Mouse (Mus musculus) cerebellum, adult 9-10 months (tissue): ENCODE measurements around the gene Daxx.
"Not testable (repeated sequence)": the region's sequence is repeated elsewhere in the genome, so short reads cannot be mapped to it uniquely, and the experiment has no call there.

Source experiments
- DNase-seq: peaks from one replicate; pipeline ENCODE4 v3.0.0; 2022

The Daxx gene

DNA sequence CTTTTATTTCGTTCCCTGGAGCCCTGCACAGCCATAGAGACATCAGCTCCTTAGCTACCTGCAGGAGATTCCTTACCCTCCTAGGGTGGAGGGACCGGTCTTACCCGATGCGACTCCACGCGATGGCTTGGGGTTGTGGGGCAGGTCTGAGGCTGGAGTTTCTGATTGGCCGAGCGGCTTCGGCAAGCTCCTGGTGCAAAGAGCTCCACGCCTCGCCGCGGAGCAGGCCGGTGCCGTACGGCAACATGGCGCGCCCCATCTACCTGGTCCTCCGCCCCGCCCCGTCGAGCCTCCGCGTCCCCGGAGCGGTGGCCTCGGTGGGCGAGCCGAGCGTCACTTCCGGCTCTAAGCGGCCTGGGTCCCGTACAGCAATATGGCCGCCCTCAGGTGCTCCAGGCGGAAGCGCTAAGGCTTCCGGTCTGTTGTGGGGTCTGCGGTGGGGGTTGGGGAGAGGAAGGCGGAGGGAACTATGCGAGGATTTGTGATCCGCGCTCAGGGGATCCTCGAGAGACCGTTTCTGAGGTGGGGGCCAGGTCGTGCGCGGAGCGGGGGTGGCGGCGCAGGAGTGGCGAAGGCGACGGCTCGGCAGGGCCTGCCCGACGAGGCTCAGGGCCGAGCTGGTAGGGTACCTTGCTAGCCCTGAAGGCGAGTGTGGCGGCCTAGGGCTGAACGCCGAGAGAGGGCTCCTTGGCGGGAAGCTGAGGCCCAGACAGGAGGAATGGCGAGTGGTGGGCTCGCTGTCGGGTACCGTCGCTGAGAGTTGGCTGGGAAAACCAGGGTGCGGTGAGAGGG, at the start of gene Daxx:
Gene Daxx, plus strand, starts transcription at position 338 of the 792 bp plus-strand sequence.
- DNase-seq = peak; percentile 98

- no peak for DNase-seq
Measured at GRCm38 (mm10) chr17:33865330-33866030, 43.7 kb upstream of the Daxx start.

DNA sequence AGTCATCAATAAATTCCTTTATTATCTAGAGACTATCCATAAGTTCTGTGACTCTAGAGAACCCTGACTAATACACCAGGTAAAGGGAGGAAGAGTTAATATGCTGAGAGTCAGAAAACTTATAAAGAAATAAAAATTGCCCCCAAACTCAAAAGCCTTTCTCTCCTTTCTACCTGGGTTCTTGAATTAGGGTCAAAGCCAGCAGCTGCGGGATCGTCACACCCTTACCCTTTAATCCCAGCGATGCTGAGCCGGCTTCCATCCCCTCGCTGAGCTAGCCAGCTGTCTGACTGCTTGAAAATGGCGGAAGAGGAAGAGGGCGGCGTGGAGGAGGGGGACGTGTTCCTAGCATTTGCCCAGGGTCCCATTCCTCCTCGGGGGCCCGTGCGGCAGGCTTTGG, 35.7 kb upstream of the Daxx start, which contains the start of gene Gm7029:
Gene Gm7029, plus strand, starts transcription at position 301 of the 400 bp plus-strand sequence.
- not testable (repeated sequence) for DNase-seq

DNA sequence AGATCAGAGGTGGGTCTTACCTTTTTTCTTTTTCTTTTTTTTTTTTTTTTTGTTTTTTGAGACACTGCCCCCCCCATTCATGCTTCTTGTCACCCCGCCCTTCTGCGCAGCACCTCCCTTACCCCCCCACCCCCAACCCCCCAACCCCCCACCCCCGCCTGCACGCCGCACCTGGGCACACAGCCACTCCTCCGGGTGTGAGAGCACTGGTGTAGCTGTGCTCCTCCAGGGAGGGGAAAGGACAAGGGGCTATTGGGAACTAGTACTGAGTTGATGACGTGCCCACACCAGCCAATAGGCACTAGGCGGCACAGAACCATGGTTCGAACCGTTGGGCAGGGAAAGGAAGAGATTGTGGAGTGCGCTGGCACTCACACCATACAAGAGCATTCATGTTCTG, 34.8 kb upstream of the Daxx start:
- DNase-seq = no peak

- DNase-seq = not testable (repeated sequence)
Measured at GRCm38 (mm10) chr17:33875797-33876196, 33.4 kb upstream of the Daxx start.

GRCm38 (mm10) chr17:33884320-33884719, 24.9 kb upstream of the Daxx start:
- DNase-seq = not testable (repeated sequence)

GRCm38 (mm10) chr17:33887802-33888201, 21.4 kb upstream of the Daxx start:
- not testable (repeated sequence) for DNase-seq

GRCm38 (mm10) chr17:33888230-33888629, 21.0 kb upstream of the Daxx start:
- not testable (repeated sequence) for DNase-seq

DNA sequence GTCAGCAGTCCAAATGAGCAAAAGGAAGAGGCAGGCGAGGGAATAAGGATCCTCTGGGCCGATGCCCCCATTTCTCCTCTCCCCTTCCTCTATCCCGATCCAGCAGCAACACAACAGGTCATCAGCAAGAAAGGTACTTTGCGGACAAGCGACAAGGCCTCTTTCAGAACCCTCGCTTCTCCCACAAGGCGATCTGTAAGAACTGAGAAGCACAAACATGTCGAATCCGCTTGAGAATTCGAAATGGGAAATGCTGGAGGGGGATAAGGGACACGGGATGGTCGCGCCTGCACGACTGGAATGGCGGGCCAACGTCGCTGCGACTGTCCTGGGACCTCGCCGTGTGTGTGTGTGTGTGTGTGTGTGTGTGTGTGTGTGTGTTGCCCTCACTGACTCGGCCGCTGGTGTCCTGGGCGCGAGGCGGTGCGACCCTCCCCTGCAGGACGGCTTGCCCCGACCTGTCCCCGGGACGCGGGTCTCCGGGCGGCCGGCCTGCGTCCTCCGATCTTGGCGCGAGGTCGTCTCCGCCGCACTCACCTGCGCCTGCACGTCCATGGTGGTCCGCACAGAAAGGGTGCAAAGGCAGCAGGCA, 19.2 kb upstream of the Daxx start:
- peak; percentile 48 for DNase-seq

DNA sequence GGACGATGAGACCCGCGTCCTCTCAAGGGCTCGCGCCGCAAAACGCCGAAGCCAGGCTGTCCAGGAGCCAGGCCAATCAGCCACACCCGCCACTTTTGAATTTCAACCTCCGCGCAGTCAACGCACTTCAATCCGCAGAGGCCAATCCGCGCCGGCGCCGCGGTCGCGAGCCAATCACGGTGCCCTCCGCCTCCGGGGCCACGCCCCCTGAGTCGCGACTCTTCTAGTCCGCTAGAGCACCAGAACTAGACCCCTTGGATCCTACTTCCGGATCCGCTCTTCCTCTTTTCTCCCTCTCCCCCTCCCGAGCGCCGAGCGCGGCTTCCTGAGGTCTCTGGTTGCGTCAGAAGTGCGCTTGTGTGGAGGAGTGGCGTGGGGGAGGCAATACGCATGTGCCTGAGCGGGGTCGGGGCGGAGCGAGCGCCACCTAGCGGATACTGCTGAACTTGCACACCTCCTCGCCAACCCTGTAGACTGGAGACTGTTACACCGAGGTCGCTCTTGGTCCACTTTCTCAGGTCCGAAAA, 18.6 kb upstream of the Daxx start, which contains the start of gene Kifc1:
Gene Kifc1, minus strand, starts transcription at position 129 of the 527 bp plus-strand sequence.
- peak; percentile 100 for DNase-seq

GRCm38 (mm10) chr17:33891357-33891756, 17.9 kb upstream of the Daxx start:
- peak; percentile 58 for DNase-seq

- peak; percentile 51 for DNase-seq
Measured at GRCm38 (mm10) chr17:33891892-33892291, 17.3 kb upstream of the Daxx start.

- no peak for DNase-seq
Measured at GRCm38 (mm10) chr17:33892429-33892828, 16.8 kb upstream of the Daxx start.

- not testable (repeated sequence) for DNase-seq
Measured at GRCm38 (mm10) chr17:33893011-33893410, 16.2 kb upstream of the Daxx start.

DNA sequence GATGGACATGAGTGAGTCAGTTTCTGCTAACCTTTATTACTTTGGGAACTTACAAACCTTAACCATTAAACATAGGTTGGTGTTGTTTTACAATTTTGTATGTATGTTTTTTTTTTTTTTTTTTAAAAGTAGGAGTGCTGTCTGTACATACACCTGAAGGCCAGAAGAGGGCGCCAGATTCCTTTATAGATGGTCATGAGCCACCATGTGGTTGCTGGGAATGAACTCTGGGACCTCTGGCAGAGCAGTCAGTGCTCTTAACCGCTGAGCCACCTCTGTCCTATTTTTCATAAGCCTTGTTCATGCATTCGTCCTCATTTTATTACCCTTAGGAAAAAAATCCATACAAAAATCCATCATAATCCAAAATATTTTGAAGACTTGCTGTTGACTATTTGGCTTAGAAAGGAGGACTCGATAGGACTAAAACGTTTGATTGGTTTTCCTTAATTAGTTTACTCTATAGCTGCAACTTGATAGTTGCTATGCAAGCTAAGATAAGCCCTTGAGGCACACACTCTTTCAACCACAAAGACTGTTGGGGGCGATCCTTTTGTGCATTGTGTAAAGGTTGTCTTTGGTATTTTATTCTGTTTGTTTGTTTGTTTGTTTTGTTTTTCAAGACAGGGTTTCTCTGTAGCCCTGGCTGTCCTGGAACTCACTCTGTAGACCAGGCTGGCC, 12.0 kb upstream of the Daxx start:
- no peak for DNase-seq

DNA sequence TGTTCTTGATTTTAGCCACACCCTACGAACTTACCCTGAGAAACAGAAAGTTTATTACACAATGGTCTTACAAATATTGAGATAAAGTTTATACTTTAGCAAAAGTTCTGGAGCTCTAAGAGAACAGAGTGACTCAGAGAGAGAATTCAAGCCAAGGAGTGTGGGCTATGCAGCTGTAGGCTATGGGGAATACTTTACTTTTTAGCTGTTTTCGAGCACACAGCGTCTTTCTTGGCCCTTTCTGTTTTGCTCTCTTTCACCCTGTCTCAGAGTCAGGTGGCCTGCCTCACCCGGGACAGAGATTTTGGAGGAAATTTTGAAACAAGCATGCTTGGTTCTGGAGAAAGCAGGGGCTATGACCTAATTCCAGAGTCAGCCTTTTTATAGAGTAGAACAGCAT, 11.0 kb upstream of the Daxx start:
- not testable (repeated sequence) for DNase-seq

- DNase-seq = no peak
Measured at GRCm38 (mm10) chr17:33899642-33900041, 9.6 kb upstream of the Daxx start.

- no peak for DNase-seq
Measured at GRCm38 (mm10) chr17:33900281-33900988, 8.8 kb upstream of the Daxx start.

- DNase-seq = no peak
Measured at GRCm38 (mm10) chr17:33900989-33901314, 8.3 kb upstream of the Daxx start.

- DNase-seq = no peak
Measured at GRCm38 (mm10) chr17:33901653-33902052, 7.6 kb upstream of the Daxx start.

GRCm38 (mm10) chr17:33902079-33902478, 7.1 kb upstream of the Daxx start:
- DNase-seq = no peak

- no peak for DNase-seq
Measured at GRCm38 (mm10) chr17:33902491-33902890, 6.7 kb upstream of the Daxx start.
